Mouse (Mus musculus): ENCODE data around the gene Kcnq1. TPM values are rescaled to one million over a fixed set of nuclear protein-coding genes. Genes with fewer than 3 reads are reported as not detected.

Kcnq1 gene
- polyA plus RNA-seq, 1 experiment from 2014 or later: 0.48 TPM

GRCm38 (mm10) chr7:143069751-143070400, 36.3 kb upstream of the Kcnq1 start:
- 10% methylated on average over 30 of the region's 30 CpGs for WGBS
- Histone ChIP-seq H3K36me3 (ENCODE audit: poor library complexity, severe bottlenecking) (peaks cover 32% of the 10 kb centered on the region), H3K27me3 (no peaks in the 10 kb centered on the region), H3K4me2 (peak overlapping the region; percentile 100), H3K9me3 (replicated peaks) (no peaks in the 10 kb centered on the region), H3K4me1 (peaks cover 30% of the 10 kb centered on the region), H3K9ac (peak overlapping the region; percentile 94), H3K27ac (peak overlapping the region; percentile 74; the same call in 1 of the 2 replicates), H3K4me3 (peak overlapping the region; percentile 89)
- no peak for ATAC-seq

GRCm38 (mm10) chr7:143070506-143071070, 35.6 kb upstream of the Kcnq1 start:
- peaks cover 30% of the 10 kb centered on the region for H3K4me1 ChIP-seq
- H3K27me3 ChIP-seq: no peaks in the 10 kb centered on the region
- ATAC-seq: no peak
- H3K27ac ChIP-seq: no peak overlapping the region
- H3K9ac ChIP-seq: peak overlapping the region; percentile 94
- peak overlapping the region; percentile 100 for H3K4me2 ChIP-seq
- 88% methylated on average over 10 of the region's 10 CpGs for WGBS
- peak overlapping the region; percentile 89 for H3K4me3 ChIP-seq
- peaks cover 25% of the 10 kb centered on the region for H3K36me3 ChIP-seq (ENCODE audit: poor library complexity, severe bottlenecking)
- H3K9me3 ChIP-seq (replicated peaks): no peaks in the 10 kb centered on the region

GRCm38 (mm10) chr7:143072605-143073004, 33.6 kb upstream of the Kcnq1 start:
- Histone ChIP-seq H3K9ac (no peak overlapping the region), H3K4me1 (peaks cover 28% of the 10 kb centered on the region), H3K4me3 (no peak overlapping the region), H3K4me2 (no peak overlapping the region), H3K9me3 (replicated peaks) (no peaks in the 10 kb centered on the region), H3K27ac (no peak overlapping the region), H3K36me3 (ENCODE audit: poor library complexity, severe bottlenecking) (peaks cover 5% of the 10 kb centered on the region; the same call in 1 of the 2 replicates), H3K27me3 (no peaks in the 10 kb centered on the region)
- no peak for ATAC-seq
- WGBS: 84% methylated on average over 5 of the region's 5 CpGs

GRCm38 (mm10) chr7:143073086-143073485, 33.1 kb upstream of the Kcnq1 start:
- Histone ChIP-seq H3K9ac (no peak overlapping the region), H3K9me3 (replicated peaks) (no peaks in the 10 kb centered on the region), H3K36me3 (ENCODE audit: poor library complexity, severe bottlenecking) (no peaks in the 10 kb centered on the region), H3K4me1 (peaks cover 23% of the 10 kb centered on the region), H3K4me2 (no peak overlapping the region), H3K27ac (no peak overlapping the region), H3K27me3 (no peaks in the 10 kb centered on the region), H3K4me3 (no peak overlapping the region)
- 78% methylated on average over 1 of the region's 1 CpGs for WGBS
- no peak for ATAC-seq

- no peaks in the 10 kb centered on the region for H3K9me3 ChIP-seq (replicated peaks)
- H3K9ac ChIP-seq: no peak overlapping the region
- no peaks in the 10 kb centered on the region for H3K27me3 ChIP-seq
- no peaks in the 10 kb centered on the region for H3K36me3 ChIP-seq (ENCODE audit: poor library complexity, severe bottlenecking)
- H3K4me3 ChIP-seq: no peak overlapping the region
- H3K27ac ChIP-seq: no peak overlapping the region
- H3K4me1 ChIP-seq: peaks cover 9% of the 10 kb centered on the region
- no peak overlapping the region for H3K4me2 ChIP-seq
- 78% methylated on average over 5 of the region's 5 CpGs for WGBS
- no peak for ATAC-seq
Observed at GRCm38 (mm10) chr7:143075394-143075793, 30.8 kb upstream of the Kcnq1 start.

- Histone ChIP-seq H3K36me3 (ENCODE audit: poor library complexity, severe bottlenecking) (no peaks in the 10 kb centered on the region), H3K4me1 (no peaks in the 10 kb centered on the region), H3K27ac (no peak overlapping the region), H3K9me3 (replicated peaks) (no peaks in the 10 kb centered on the region), H3K4me2 (no peak overlapping the region), H3K9ac (no peak overlapping the region), H3K27me3 (no peaks in the 10 kb centered on the region), H3K4me3 (no peak overlapping the region)
- no peak for ATAC-seq
- 90% methylated on average over 2 of the region's 2 CpGs for WGBS
Observed at GRCm38 (mm10) chr7:143077351-143077750, 28.8 kb upstream of the Kcnq1 start.

GRCm38 (mm10) chr7:143082024-143082423, 24.1 kb upstream of the Kcnq1 start:
- WGBS: 78% methylated on average over 6 of the region's 6 CpGs
- ATAC-seq: no peak
- H3K27me3 ChIP-seq: 0 out of 2 replicates have a peak, but pooled peaks cover 4% of the 10 kb centered on the region

GRCm38 (mm10) chr7:143083708-143084107, 22.5 kb upstream of the Kcnq1 start:
- no peak for ATAC-seq
- Histone ChIP-seq H3K4me3 (no peak overlapping the region), H3K36me3 (ENCODE audit: poor library complexity, severe bottlenecking) (no peaks in the 10 kb centered on the region), H3K27ac (no peak overlapping the region), H3K9me3 (replicated peaks) (no peaks in the 10 kb centered on the region), H3K27me3 (0 out of 2 replicates have a peak, but pooled peaks cover 4% of the 10 kb centered on the region), H3K4me1 (peaks cover 6% of the 10 kb centered on the region; the same call in 1 of the 2 replicates), H3K4me2 (no peak overlapping the region), H3K9ac (no peak overlapping the region)
- 84% methylated on average over 2 of the region's 2 CpGs for WGBS

More at GRCm38 (mm10) chr7:143082024-143082423, 24.1 kb upstream of the Kcnq1 start:
- H3K27ac ChIP-seq: no peak overlapping the region
- H3K36me3 ChIP-seq (ENCODE audit: poor library complexity, severe bottlenecking): no peaks in the 10 kb centered on the region
- H3K4me1 ChIP-seq: peaks cover 3% of the 10 kb centered on the region; the same call in 1 of the 2 replicates
- no peaks in the 10 kb centered on the region for H3K9me3 ChIP-seq (replicated peaks)
- no peak overlapping the region for H3K9ac ChIP-seq
- no peak overlapping the region for H3K4me2 ChIP-seq
- no peak overlapping the region for H3K4me3 ChIP-seq

GRCm38 (mm10) chr7:143086366-143086765, 19.8 kb upstream of the Kcnq1 start:
- Histone ChIP-seq H3K9me3 (replicated peaks) (no peaks in the 10 kb centered on the region), H3K4me2 (no peak overlapping the region), H3K36me3 (ENCODE audit: poor library complexity, severe bottlenecking) (no peaks in the 10 kb centered on the region), H3K27ac (no peak overlapping the region), H3K9ac (no peak overlapping the region), H3K4me1 (peaks cover 6% of the 10 kb centered on the region; the same call in 1 of the 2 replicates), H3K27me3 (0 out of 2 replicates have a peak, but pooled peaks cover 4% of the 10 kb centered on the region), H3K4me3 (no peak overlapping the region)
- 52% methylated on average over 2 of the region's 2 CpGs for WGBS
- no peak for ATAC-seq

GRCm38 (mm10) chr7:143087070-143087579, 19.0 kb upstream of the Kcnq1 start:
- Histone ChIP-seq H3K4me2 (no peak overlapping the region), H3K27ac (no peak overlapping the region), H3K9ac (no peak overlapping the region), H3K4me1 (peaks cover 6% of the 10 kb centered on the region; the same call in 1 of the 2 replicates), H3K27me3 (0 out of 2 replicates have a peak, but pooled peaks cover 4% of the 10 kb centered on the region), H3K4me3 (no peak overlapping the region), H3K36me3 (ENCODE audit: poor library complexity, severe bottlenecking) (no peaks in the 10 kb centered on the region), H3K9me3 (replicated peaks) (no peaks in the 10 kb centered on the region)
- peak; percentile 41; the same call in 1 of the 2 replicates for ATAC-seq
- WGBS: 26% methylated on average over 4 of the region's 4 CpGs

- Histone ChIP-seq H3K4me2 (no peak overlapping the region), H3K27me3 (no peaks in the 10 kb centered on the region), H3K27ac (no peak overlapping the region), H3K9ac (no peak overlapping the region), H3K36me3 (ENCODE audit: poor library complexity, severe bottlenecking) (no peaks in the 10 kb centered on the region), H3K9me3 (replicated peaks) (no peaks in the 10 kb centered on the region), H3K4me3 (no peak overlapping the region), H3K4me1 (no peaks in the 10 kb centered on the region)
- ATAC-seq: no peak
- WGBS: 78% methylated on average over 3 of the region's 3 CpGs
Observed at GRCm38 (mm10) chr7:143093847-143094246, 12.3 kb upstream of the Kcnq1 start.
